Mouse (Mus musculus) adrenal gland (tissue): ENCODE data around the gene Msi1.

Experiments
- intact Hi-C: fragments of 180-260 bp; cut with DNase I; formaldehyde crosslinking; loops from one replicate; pipeline ENCODE4 v1.15.1; 2025

The Msi1 gene

DNA sequence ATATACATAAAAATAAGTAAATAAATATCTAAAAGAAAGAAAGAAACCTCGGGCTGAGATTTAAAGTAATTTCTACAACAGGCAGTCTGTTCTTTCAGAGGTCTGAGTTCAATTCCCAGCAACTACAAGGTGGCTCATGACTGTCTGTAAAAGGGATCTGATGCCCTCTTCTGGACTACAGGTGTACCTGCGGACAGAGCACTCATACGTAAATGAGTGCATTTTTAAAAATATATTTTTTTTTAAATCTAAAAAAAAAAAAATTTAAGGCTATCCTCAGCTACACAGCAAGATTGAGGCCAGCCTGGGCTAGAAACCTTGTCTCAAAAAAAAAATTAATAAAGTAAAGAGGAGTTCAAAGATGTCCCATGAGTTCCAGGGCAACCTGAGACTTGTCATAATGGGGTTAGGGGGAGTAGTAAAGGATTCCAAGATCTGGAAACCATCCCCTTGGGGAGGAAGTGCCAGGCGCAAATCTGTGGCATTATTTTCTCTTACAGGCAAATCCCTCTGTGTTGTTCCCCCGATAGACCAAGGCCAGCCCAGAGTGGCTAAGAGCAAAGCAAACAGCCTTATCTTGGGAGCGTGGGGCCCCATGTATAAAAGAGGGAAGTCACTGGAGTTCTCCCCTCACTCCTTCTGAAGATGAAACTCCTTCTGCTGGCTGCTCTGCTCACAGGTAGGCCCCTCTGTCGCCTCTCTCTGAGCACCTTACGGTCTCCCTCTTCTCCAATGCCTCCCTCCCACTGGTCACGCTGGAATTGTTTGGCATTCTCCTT is 36.4 kb downstream of the Msi1 start, which contains the start of gene Pla2g1b:
Gene Pla2g1b (plus strand): TSS at position 621 of the 779 bp plus-strand sequence.
- intact Hi-C loops: no loop called here

DNA sequence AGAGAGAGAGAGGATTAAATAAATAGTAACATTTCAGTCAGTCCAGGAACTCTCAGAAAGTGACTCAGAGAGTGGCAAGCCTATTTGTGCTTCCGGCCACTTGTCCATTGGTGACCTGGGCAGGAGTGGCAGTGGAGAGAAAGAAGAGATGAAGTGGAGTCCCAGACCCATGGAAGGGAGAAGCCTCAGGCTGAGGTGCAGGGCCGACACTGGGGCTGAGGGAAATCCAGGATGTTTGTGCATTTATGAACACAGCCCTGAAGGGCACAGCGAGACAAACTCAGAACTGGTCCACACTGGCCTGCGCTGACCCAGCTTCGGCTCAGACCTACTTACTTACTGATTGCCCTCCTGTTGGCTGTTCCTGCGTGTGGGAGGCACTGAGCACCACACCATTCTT is 40.4 kb downstream of the Msi1 start:
- intact Hi-C loops: no loop called here

DNA sequence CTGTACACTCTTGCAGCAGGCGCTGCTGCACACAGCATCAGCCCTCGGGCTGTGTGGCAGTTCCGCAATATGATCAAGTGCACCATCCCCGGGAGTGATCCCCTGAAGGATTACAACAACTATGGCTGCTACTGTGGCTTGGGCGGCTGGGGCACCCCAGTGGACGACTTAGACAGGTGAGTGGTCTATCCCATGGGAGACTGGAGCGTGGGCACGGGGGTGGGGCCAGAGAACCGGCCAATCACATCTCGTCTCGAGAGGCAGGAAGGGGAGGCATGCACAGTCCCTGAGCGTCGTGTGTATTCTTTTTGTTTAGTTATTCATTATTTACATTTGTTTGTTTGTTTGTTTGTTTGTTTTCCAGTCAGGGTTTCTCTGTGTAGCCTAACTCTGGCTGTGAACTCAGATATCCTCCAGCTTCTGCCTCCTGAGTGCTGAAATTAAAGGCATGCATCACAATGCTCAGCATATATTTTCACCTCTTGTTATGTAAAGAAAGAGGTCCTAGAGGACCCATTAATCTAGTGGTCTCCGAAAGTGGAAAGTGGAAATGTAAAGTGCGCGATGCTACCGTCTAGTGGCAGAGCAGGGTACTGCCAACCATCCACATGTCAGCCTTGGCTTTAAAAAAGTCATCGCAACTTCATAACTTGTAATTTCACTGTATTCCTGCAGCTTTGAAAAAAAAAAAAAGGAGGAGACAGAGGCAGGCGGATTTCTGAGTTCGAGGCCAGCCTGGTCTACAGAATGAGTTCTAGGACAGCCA is 41.5 kb downstream of the Msi1 start:
- intact Hi-C loops: no loop called here

DNA sequence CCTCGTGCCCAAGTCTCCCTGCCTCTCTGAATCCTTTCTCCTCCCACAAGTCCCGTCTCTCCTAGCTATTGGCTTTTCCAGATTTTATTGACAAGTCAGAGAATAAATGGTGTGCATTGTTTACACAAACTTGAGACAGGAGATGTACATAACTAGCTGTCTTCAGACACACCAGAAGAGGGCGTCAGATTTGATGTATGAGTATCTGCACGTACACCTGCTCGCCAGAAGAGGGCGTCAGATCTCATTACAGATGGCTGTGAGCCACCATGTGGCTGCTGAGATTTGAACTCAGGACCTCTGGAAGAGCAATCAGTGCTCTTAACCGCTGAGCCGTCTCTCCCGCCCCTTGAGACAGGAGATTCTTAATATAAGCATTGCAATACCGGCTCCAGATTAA is 43.8 kb downstream of the Msi1 start:
- intact Hi-C loops: no loop called here

DNA sequence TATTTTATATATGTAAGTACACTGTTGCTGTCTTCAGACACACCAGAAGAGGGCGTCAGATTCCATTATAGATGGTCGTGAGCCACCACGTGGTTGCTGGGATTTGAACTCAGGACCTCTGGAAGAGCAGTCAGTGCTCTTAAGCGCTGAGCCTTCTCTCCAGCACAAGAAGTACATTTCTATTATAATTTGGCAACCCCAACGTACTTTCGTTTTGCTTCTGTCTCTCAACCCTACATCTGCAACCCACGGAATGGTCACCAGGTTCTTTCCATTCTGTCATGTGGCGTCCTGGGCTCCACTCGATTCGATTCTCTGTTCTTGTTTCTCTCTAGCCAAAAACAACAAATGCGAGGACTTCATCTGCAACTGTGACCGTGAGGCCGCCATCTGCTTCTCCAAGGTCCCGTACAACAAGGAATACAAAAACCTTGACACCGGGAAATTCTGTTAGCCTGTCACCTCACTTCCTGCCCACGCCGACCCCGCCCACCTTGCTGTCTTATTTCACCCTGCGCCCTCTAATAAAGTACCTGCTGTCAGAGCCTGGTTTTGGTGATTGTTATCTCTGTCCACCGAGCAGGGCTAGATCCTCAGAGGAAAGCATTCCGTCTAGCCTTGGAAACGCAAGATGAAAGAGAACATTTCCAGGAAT is 44.9 kb downstream of the Msi1 start:
- intact Hi-C loops: no loop called here

DNA sequence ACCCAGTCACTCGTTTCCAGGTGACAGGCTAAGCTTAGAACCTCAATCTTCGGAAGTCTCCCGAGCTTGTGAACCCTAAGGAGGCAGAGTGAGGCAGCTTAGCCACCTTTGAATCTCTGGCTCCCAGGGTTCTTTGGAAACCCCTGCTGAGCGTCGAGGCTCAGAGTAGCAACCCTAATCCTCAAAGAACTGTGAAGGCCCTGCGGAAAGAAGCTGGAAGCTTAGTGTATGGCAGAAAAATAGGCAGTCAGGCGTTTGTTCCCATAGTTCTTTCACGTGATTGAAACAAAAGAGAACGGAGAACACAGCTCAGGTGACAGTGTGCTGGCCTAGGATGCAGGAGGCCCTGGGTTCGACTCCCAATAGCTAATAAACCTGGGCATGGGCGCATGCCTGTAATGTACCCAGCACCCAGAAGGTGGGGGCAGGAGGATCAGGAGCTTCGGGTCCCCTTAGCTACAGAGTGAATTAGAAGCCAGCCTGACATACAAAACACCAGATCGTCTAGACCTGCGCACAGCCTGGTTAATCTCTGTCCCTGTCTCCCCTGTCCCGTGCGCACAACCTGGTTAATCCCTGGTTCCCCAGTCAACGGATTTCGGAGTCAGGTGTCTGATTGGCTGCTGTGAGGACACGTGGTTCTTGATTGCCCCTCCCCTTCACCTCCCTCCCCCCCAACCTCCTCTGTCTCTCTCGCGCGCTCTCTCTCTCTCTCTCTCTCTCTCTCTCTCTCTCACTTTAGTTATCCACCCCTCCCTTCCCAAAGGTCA is 46.1 kb downstream of the Msi1 start:
- intact Hi-C loops: no loop called here

DNA sequence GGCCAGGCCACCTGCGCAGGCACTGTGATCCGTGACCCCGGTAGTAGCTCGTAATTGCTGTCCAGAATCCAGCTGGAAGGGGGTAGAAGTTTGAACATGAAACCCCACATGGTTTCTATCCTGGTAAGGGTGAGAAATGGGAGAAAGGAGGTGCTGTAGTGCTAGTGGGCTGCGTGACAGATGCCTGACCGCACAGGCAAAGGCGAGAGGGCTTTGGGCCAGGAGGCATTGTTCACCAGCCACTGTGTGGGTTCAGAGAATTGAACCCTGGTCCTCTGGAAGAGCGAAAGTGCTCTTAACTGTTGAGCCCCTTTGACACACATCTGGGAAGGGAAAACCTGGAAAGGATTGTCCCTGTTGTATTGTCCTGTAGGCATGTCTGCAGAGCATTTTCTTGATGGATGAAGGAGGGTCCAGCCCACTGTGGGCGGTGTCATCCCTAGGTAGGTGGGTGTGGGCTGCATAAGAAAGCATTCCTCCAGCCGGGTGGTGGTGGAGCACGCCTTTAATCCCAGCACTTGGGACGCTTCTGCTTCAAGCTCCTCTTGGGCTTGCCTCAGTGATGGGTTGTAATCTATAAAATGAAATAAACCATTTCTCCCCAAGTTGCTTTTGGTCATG is 46.8 kb downstream of the Msi1 start:
- intact Hi-C loops: no loop called here

DNA sequence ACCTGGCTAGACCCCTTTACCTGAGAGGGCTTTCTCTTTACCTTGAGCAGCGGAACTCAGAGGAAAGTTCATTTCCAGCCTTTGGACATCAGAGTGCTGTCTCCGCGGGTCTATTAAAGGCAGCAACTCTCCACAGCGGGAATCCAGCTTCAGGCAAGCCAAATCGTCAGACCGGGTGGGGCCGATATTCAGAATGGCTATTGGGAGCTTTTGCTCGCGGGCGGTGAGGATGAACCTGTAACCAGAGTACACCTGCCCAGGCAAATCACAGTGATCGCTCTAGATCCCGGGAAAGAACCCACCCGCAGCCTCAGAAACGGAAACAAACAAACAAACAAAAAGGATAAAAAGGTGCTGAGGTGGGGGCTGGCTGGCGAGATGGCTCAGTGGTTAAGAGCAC is 50.2 kb downstream of the Msi1 start:
- intact Hi-C loops: no loop called here

DNA sequence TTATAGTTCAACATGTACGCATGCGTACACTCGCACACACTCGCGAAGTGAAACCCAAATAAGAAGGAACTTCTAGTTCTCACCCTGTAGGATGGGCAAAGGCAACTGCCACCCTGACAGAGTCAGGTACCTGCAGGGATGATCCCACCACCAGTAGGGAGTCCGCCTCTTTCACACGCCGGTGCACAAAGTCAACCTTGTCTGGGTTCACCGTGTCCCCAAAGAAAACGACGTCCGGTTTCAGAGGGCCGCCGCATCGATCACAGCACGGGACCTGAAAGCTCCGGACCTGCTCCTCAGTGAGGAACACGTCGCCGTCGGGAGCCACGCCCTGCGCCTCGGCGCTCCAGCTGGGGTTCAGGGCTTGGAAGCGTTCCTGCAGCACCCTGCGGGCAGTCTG is 50.7 kb downstream of the Msi1 start:
- intact Hi-C loops: no loop called here

DNA sequence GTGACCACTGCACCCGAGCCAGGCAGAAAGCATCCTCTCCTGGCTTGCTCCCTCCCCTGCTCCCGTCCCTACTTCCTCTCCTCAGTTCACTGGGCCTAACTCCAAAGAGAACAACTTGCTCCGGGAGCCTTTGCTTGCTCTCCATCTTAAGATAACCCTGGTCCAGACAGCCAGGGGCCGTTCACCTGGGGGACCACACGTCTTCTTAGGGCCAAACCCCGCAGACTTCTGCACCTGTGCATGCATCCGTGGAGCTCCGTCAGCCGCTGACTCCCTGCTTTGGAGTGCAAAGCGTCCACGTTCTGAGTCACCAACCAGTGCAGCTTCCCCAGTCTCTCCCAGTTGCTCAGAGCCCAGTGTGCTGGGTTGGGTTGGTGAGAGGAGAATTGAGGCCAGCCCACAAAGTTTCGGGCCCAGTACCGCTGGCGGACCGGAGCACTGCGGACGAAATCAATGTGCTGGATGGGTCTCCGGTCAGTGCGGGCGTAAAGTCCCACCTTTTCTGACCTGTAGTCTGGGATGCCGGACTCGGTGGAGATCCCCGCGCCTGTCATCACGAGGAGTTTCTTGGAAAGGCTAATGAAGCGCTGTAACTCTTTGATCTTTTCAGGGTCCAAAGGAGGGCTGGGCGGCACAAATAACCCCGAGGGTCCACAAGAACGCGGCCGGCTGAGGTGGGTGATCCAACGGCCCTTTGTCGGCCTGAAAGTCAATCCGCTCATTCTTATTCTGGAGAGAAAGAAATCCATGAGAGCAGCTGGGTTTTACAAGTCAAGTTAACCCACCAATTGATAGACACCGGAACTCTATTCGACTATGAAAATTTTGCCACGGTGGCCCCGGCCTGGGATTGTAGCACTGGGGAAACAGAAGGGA is 53.2 kb downstream of the Msi1 start:
- intact Hi-C loops: no loop called here

DNA sequence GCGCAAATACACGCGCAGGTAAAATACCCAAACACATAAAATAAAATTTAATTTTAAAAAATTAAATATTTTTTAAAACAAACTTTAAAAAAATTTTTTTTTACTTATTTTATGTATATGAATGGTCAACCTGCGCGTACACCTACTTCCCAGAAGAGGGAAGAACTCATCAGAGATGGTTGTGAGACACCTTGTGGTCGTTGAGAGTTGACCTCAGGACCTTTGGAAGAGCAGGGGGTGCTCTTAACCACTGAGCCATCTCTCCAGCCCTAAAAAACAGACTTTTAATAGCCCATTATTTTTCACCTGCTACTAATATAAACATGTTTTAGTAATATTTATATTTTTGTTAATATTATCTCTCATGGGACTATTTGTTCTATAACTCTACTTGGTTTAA is 54.0 kb downstream of the Msi1 start:
- intact Hi-C loops: no loop called here

DNA sequence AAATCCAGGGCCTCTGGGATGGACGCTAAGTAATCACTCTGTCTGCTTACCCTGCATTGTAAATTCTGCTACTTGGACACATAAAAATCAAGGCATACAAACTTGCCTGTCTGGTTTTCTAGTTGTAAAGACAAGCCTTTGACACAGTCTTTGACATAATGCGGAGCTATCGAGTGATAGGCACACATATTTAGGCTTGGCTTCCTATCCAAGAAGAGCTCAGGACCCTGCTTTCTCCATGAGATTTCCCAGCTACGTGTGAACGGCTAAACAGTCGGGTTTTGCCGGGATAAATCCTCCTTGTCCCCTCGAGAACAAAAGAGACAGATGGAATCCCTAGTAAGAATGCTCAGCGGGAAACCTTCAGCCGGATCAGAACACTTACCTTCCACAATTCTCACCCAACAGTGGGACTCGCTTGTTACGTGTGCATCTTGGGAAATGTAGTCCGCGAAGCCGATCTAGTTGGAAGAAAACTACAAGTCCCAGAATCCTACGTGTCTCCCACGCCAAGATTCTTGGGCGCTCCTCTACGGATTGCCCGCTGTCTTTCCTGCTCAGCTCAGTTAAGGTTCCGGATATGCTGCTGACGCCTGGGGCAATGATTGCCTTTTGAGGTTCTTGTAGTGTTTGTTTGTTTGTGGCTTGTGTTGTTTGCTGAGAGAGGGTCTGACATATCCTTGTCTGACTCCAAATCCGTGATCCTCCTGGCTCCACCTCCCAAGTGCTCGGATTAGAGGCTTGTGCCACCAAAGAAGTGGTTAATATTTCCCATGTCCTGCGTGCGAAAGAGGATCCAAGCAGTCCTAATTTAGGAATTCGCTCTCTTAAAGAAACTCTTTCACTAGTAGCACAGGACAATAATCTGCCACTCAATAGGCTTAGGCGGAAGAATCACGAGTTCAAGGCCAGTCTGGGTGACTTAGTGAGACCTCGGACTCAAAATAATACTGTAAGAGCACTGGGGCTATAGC is 54.8 kb downstream of the Msi1 start, which contains the start of gene Sirt4:
Gene Sirt4 (minus strand): TSS at position 779 of the 974 bp plus-strand sequence.
- intact Hi-C loops: no loop called here

DNA sequence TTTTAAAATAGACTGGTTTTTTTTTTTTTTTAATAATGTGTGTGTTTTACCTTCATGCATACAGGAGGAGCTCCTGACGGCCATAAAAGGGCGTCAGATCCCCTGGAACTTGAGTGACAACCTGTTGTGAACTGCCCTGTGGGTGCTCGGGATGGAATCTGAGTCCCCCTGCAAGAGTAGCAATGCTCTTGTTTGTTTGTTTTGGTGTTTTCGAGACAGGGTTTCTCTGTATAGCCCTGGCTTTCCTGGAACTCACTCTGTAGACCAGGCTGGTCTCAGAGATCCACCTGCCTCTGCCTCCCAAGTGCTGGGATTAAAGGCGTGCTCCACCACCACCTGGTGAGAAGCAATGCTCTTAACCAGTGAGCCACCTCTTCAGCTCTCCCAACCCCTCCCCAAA is 55.6 kb downstream of the Msi1 start:
- intact Hi-C loops: no loop called here

DNA sequence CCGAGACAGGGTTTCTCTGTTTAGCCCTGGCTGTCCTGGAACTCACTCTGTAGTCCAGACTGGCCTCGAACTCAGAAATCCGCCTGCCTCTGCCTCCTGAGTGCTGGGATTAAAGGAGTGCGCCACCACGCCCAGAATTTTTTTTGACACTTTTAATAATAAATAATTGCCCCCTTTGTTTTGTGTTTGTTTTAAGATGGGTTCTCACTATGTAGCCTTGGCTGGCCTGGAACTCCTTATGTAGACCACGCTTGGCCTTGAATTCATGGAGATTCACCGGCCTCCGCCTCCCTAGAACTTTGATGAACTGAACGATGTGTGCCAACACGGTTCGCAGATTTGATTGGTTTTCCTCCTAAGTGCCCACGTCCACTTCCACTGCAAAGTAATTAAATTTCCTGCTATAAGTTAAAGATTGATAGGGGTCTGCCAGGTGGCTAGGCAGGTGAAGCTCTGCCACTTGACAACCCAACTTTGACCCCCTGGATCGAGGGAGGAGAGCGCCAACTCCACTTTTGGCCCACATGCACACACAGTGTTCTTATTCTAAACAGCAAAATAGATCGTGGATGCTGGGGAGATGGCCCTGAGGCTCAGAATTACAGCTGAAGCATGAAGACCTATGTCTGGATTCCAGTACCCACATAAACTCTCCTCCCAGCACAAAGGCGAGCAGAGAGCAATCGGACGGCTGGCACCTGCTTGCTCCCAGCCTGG is 56.2 kb downstream of the Msi1 start:
- intact Hi-C loops: no loop called here

DNA sequence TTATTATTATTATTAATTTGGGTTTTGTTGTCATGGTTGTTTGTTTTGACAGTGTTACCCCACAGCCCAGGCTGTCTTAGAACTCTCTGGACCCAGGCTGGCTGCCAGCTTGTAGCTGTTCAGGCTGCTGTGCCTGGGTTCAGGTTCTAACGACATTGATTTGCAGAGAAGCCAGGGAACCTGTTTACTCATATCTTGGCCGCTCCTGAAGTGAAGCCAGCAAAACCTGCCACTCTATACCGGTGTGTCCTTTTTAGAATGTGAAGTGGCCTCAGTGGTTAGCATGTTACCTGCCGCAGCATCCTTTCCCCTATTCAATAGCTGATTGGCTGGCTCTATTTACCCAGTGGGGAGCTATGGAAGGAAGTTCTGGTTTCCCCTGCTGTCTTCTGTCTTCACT is 57.3 kb downstream of the Msi1 start:
- intact Hi-C loops: no loop called here

DNA sequence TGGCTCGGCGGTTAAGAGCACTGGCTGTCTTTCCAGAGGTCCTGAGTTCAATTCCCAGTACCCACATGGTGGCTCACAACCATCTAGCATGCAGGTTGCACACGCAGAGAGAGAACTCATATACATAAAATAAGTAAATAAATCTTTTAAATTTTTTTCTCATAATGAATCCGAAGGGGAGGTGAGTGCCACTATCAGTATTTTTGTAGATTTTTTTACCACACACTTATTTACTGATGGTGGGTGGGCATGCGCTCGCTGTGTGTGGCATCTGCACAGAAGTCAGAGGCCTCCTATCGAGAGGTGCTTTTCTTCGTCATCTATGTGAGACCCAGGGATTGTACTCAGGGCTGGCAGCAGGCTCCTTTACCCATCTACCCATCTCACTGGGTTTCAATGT is 58.0 kb downstream of the Msi1 start:
- intact Hi-C loops: no loop called here

DNA sequence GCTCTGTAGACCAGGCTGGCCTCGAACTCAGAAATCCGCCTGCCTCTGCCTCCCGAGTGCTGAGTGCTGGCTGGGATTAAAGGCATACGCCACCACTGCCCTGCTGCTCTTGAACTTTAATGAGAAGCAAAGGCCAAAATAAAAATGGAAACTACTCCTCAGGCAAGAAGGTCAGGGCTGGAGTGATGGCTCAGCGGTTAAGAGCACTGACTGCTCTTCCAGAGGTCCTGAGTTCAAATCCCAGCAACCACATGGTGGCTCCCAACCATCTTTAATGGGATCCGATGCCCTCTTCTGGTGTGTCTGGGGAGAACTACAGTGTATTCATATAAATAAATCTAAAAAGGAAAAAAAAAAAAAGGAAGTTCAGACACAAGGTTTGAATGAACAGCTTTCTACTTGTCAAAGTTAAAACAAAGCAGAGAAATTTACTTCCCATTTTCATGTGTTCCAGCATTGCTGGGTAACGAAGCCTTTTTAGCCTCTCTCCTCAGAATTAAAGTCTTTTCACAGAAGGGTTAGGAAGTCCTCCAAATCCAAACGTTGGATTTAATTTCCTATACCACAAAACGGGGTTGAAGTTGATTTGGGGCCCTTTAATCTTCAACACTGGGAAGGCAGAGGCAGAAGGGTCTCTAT is 58.7 kb downstream of the Msi1 start:
- intact Hi-C loops: no loop called here
